Mouse (Mus musculus) retina, postnatal 1 day (tissue): ENCODE measurements around the gene Trim29.

ENCODE experiments used
- DNase-seq: peaks from one replicate; pipeline ENCODE4 v3.0.0-alpha.2; 2012

Gene Trim29

GRCm38 (mm10) chr9:43310538-43310937 is at the start of gene Trim29:
Gene Trim29, plus strand, starts transcription at chr9:43310848.
- DNase-seq: no peak

- DNase-seq: peak; percentile 12
Observed at GRCm38 (mm10) chr9:43261124-43261907, 49.3 kb upstream of the Trim29 start.

GRCm38 (mm10) chr9:43261941-43262340 is 48.7 kb upstream of the Trim29 start:
- peak; percentile 10 for DNase-seq

- no peak for DNase-seq
Observed at GRCm38 (mm10) chr9:43262390-43262789, 48.3 kb upstream of the Trim29 start.

- no peak for DNase-seq
Observed at GRCm38 (mm10) chr9:43262811-43263550, 47.7 kb upstream of the Trim29 start.

GRCm38 (mm10) chr9:43263946-43264451 is 46.6 kb upstream of the Trim29 start:
- peak; percentile 50 for DNase-seq

GRCm38 (mm10) chr9:43265194-43265593 is 45.5 kb upstream of the Trim29 start:
- peak; percentile 93 for DNase-seq

GRCm38 (mm10) chr9:43267357-43267756 is 43.3 kb upstream of the Trim29 start:
- DNase-seq: no peak

- peak; percentile 82 for DNase-seq
Observed at GRCm38 (mm10) chr9:43269166-43269565, 41.5 kb upstream of the Trim29 start.

GRCm38 (mm10) chr9:43270723-43271252 is 39.9 kb upstream of the Trim29 start:
- peak; percentile 69 for DNase-seq

- DNase-seq: no peak
Observed at GRCm38 (mm10) chr9:43271761-43272518, 38.7 kb upstream of the Trim29 start.

- DNase-seq: no peak
Observed at GRCm38 (mm10) chr9:43273735-43274134, 36.9 kb upstream of the Trim29 start.

GRCm38 (mm10) chr9:43284284-43284683 is 26.4 kb upstream of the Trim29 start:
- DNase-seq: peak; percentile 90

GRCm38 (mm10) chr9:43285281-43285680 is 25.4 kb upstream of the Trim29 start:
- no peak for DNase-seq

- DNase-seq: peak; percentile 78
Observed at GRCm38 (mm10) chr9:43286870-43287269, 23.8 kb upstream of the Trim29 start.

- DNase-seq: no peak
Observed at GRCm38 (mm10) chr9:43293058-43293457, 17.6 kb upstream of the Trim29 start.

GRCm38 (mm10) chr9:43300394-43300793 is 10.3 kb upstream of the Trim29 start:
- no peak for DNase-seq

- no peak for DNase-seq
Observed at GRCm38 (mm10) chr9:43302989-43303388, 7.7 kb upstream of the Trim29 start.

- DNase-seq: no peak
Observed at GRCm38 (mm10) chr9:43305882-43306281, 4.8 kb upstream of the Trim29 start.

- DNase-seq: no peak
Observed at GRCm38 (mm10) chr9:43309087-43309872, 1.4 kb upstream of the Trim29 start.

- no peak for DNase-seq
Observed at GRCm38 (mm10) chr9:43312190-43312589, 1.5 kb downstream of the Trim29 start.

GRCm38 (mm10) chr9:43313805-43314204 is 3.2 kb downstream of the Trim29 start:
- DNase-seq: no peak
